Mouse (Mus musculus): ENCODE data around the gene Padi2.

- TF ChIP-seq CTCF (IDR thresholded peaks at IDR 0.05; ENCODE audit: insufficient read depth, low read length), result no peak
- TF ChIP-seq POLR2A (IDR thresholded peaks at IDR 0.05; ENCODE audit: borderline replicate concordance, extremely low read depth, low read depth, low read length), result no peak
These were observed 34.8 kb upstream of the Padi2 start for GRCm38 (mm10) chr4:140871376-140871775.
